18 mouse cellular contexts compared by ENCODE assay signal in genomic region chr1:185306836-185307235, GRCm38 (mm10).
"Had no signal": no experiment of that assay in that cellular context is flagged by ENCODE, and none has a peak within 500 bp of the region (broad histone marks: within the 10 kb centered on the region; RNA-seq: fewer than 3 reads in every experiment).

No protein-coding gene starts in this region.

- H3K9ac ChIP-seq: liver, embryonic 15.5 days; liver, postnatal 0 days; lung, embryonic 15.5 days; midbrain, embryonic 13.5 days; midbrain, embryonic 15.5 days; neural tube, embryonic 12.5 days had no signal

- H3K9me3 ChIP-seq: liver, embryonic 15.5 days; lung, embryonic 15.5 days; megakaryocyte, embryonic 14.5 days; midbrain, embryonic 13.5 days; midbrain, embryonic 15.5 days; neural tube, embryonic 12.5 days had no signal

- H3K4me3 ChIP-seq: liver, embryonic 15.5 days; lung, embryonic 15.5 days; megakaryocyte, embryonic 14.5 days; midbrain, embryonic 13.5 days; midbrain, embryonic 15.5 days; neural tube, embryonic 12.5 days had no signal

- DNase-seq: liver, postnatal 0 days; lung, adult 2 months; lung, postnatal 14 days; lung, postnatal 36 days; right cerebral cortex, postnatal 14 days; spleen, adult 18-20 months; thymus, adult 18-20 months; thymus, postnatal 14 days; thymus, postnatal 36 days had no signal

- ATAC-seq: liver, postnatal 0 days; lung, postnatal 0 days; midbrain, embryonic 13.5 days; midbrain, embryonic 15.5 days had no signal

- H3K4me2 ChIP-seq: liver, embryonic 15.5 days; lung, embryonic 15.5 days; midbrain, embryonic 11.5 days; midbrain, embryonic 13.5 days; midbrain, embryonic 15.5 days; neural tube, embryonic 12.5 days had no signal

- H3K4me1 ChIP-seq: liver, embryonic 15.5 days; midbrain, embryonic 13.5 days; midbrain, embryonic 15.5 days; neural tube, embryonic 12.5 days had no signal

- H3K27ac ChIP-seq: liver, embryonic 15.5 days; lung, embryonic 15.5 days; macrophage; midbrain, embryonic 13.5 days; midbrain, embryonic 15.5 days; neural tube, embryonic 12.5 days had no signal

- H3K27me3 ChIP-seq: liver, embryonic 15.5 days; lung, embryonic 15.5 days; megakaryocyte, embryonic 14.5 days; midbrain, embryonic 13.5 days; midbrain, embryonic 15.5 days; neural tube, embryonic 12.5 days had no signal
